Mouse (Mus musculus): ENCODE measurements around the gene Rbm17. TPM values are rescaled to one million over a fixed set of nuclear protein-coding genes. Genes with fewer than 3 reads are reported as not detected.
"Not testable (repeated sequence)": the region's sequence is repeated elsewhere in the genome, so short reads cannot be mapped to it uniquely, and the experiment has no call there.

The Rbm17 gene
- 123 to 141 TPM (median 133 TPM) in 3 replicates for total RNA-seq (2017)

- no peak for ATAC-seq (replicated peaks; ENCODE audit: insufficient number of reproducible peaks, low FRiP score, low TSS enrichment, poor library complexity, severe bottlenecking)
Measured at GRCm38 (mm10) chr2:11604053-11604452, at the start of gene Rbm17. Rbm17 (minus strand) TSS chr2:11604153.

- ATAC-seq (replicated peaks; ENCODE audit: insufficient number of reproducible peaks, low FRiP score, low TSS enrichment, poor library complexity, severe bottlenecking): peak; percentile 92
Measured at GRCm38 (mm10) chr2:11653330-11653729, 49.4 kb upstream of the Rbm17 start.

GRCm38 (mm10) chr2:11652780-11653179, 48.8 kb upstream of the Rbm17 start:
- ATAC-seq (replicated peaks; ENCODE audit: insufficient number of reproducible peaks, low FRiP score, low TSS enrichment, poor library complexity, severe bottlenecking): no peak

- no peak for ATAC-seq (replicated peaks; ENCODE audit: insufficient number of reproducible peaks, low FRiP score, low TSS enrichment, poor library complexity, severe bottlenecking)
Measured at GRCm38 (mm10) chr2:11652196-11652595, 48.2 kb upstream of the Rbm17 start.

- no peak for ATAC-seq (replicated peaks; ENCODE audit: insufficient number of reproducible peaks, low FRiP score, low TSS enrichment, poor library complexity, severe bottlenecking)
Measured at GRCm38 (mm10) chr2:11651476-11651875, 47.5 kb upstream of the Rbm17 start.

- no peak for ATAC-seq (replicated peaks; ENCODE audit: insufficient number of reproducible peaks, low FRiP score, low TSS enrichment, poor library complexity, severe bottlenecking)
Measured at GRCm38 (mm10) chr2:11645297-11645696, 41.3 kb upstream of the Rbm17 start.

- ATAC-seq (replicated peaks; ENCODE audit: insufficient number of reproducible peaks, low FRiP score, low TSS enrichment, poor library complexity, severe bottlenecking): no peak
Measured at GRCm38 (mm10) chr2:11644057-11644456, 40.1 kb upstream of the Rbm17 start.

- ATAC-seq (replicated peaks; ENCODE audit: insufficient number of reproducible peaks, low FRiP score, low TSS enrichment, poor library complexity, severe bottlenecking): no peak
Measured at GRCm38 (mm10) chr2:11642451-11642941, 38.5 kb upstream of the Rbm17 start, which contains the start of gene Il2ra. Il2ra (plus strand) TSS chr2:11642807.

- peak; percentile 74 for ATAC-seq (replicated peaks; ENCODE audit: insufficient number of reproducible peaks, low FRiP score, low TSS enrichment, poor library complexity, severe bottlenecking)
Measured at GRCm38 (mm10) chr2:11637115-11637514, 33.2 kb upstream of the Rbm17 start.

- ATAC-seq (replicated peaks; ENCODE audit: insufficient number of reproducible peaks, low FRiP score, low TSS enrichment, poor library complexity, severe bottlenecking): no peak
Measured at GRCm38 (mm10) chr2:11636138-11636480, 32.2 kb upstream of the Rbm17 start.

GRCm38 (mm10) chr2:11635471-11636137, 31.7 kb upstream of the Rbm17 start:
- ATAC-seq (replicated peaks; ENCODE audit: insufficient number of reproducible peaks, low FRiP score, low TSS enrichment, poor library complexity, severe bottlenecking): no peak

GRCm38 (mm10) chr2:11635035-11635434, 31.1 kb upstream of the Rbm17 start:
- no peak for ATAC-seq (replicated peaks; ENCODE audit: insufficient number of reproducible peaks, low FRiP score, low TSS enrichment, poor library complexity, severe bottlenecking)

GRCm38 (mm10) chr2:11625890-11626289, 21.9 kb upstream of the Rbm17 start, which contains the start of gene Gm17490:
Gm17490 (minus strand) TSS chr2:11626264.
- ATAC-seq (replicated peaks; ENCODE audit: insufficient number of reproducible peaks, low FRiP score, low TSS enrichment, poor library complexity, severe bottlenecking): no peak

- no peak for ATAC-seq (replicated peaks; ENCODE audit: insufficient number of reproducible peaks, low FRiP score, low TSS enrichment, poor library complexity, severe bottlenecking)
Measured at GRCm38 (mm10) chr2:11623726-11624125, 19.8 kb upstream of the Rbm17 start.

- no peak for ATAC-seq (replicated peaks; ENCODE audit: insufficient number of reproducible peaks, low FRiP score, low TSS enrichment, poor library complexity, severe bottlenecking)
Measured at GRCm38 (mm10) chr2:11623173-11623572, 19.2 kb upstream of the Rbm17 start.

GRCm38 (mm10) chr2:11619598-11619997, 15.6 kb upstream of the Rbm17 start:
- no peak for ATAC-seq (replicated peaks; ENCODE audit: insufficient number of reproducible peaks, low FRiP score, low TSS enrichment, poor library complexity, severe bottlenecking)

- no peak for ATAC-seq (replicated peaks; ENCODE audit: insufficient number of reproducible peaks, low FRiP score, low TSS enrichment, poor library complexity, severe bottlenecking)
Measured at GRCm38 (mm10) chr2:11616846-11617245, 12.9 kb upstream of the Rbm17 start.

GRCm38 (mm10) chr2:11612939-11613338, 9.0 kb upstream of the Rbm17 start:
- ATAC-seq (replicated peaks; ENCODE audit: insufficient number of reproducible peaks, low FRiP score, low TSS enrichment, poor library complexity, severe bottlenecking): not testable (repeated sequence)

GRCm38 (mm10) chr2:11606718-11607117, 2.8 kb upstream of the Rbm17 start:
- not testable (repeated sequence) for ATAC-seq (replicated peaks; ENCODE audit: insufficient number of reproducible peaks, low FRiP score, low TSS enrichment, poor library complexity, severe bottlenecking)

- ATAC-seq (replicated peaks; ENCODE audit: insufficient number of reproducible peaks, low FRiP score, low TSS enrichment, poor library complexity, severe bottlenecking): no peak
Measured at GRCm38 (mm10) chr2:11604911-11605310, 958 bp upstream of the Rbm17 start.

Measured in monocyte, adult 5-6 weeks (primary cell).